Mouse (Mus musculus) forebrain, embryonic 10.5 days (tissue): Measurements from ENCODE around the gene Cldn4. TPM values are rescaled to one million over a fixed set of nuclear protein-coding genes. Genes with fewer than 3 reads are reported as not detected.
"Not testable (repeated sequence)": the region's sequence is repeated elsewhere in the genome, so short reads cannot be mapped to it uniquely, and the experiment has no call there.

Experiments used
- DNase-seq: peaks from one replicate; pipeline ENCODE4 v3.0.0-alpha.2; 2017; ENCODE audit warnings: low spot score; ENCODE audit errors: extremely low spot score
- H3K27ac ChIP-seq: fragments of 300-500 bp; sonication (generic); 2 replicates; pipeline ENCODE4 v1.5.1; 2016; ENCODE audit warnings: mild to moderate bottlenecking
- H3K27me3 ChIP-seq: fragments of 300-500 bp; sonication (generic); 2 replicates; pipeline ENCODE4 v1.6.1; 2016; ENCODE audit warnings: mild to moderate bottlenecking; ENCODE audit not compliant: poor library complexity, severe bottlenecking
- H3K36me3 ChIP-seq: fragments of 300-500 bp; sonication (generic); replicated peaks from 2 replicates; pipeline ENCODE4 v1.6.1; 2016; ENCODE audit warnings: mild to moderate bottlenecking, moderate library complexity
- H3K4me1 ChIP-seq: fragments of 300-500 bp; sonication (generic); 2 replicates; pipeline ENCODE4 v1.6.1; 2016
- H3K4me3 ChIP-seq: fragments of 300-500 bp; sonication (generic); 2 replicates; pipeline ENCODE4 v1.5.1; 2016; ENCODE audit warnings: mild to moderate bottlenecking, moderate library complexity
- H3K9me3 ChIP-seq: fragments of 300-500 bp; sonication (generic); 2 replicates; pipeline ENCODE4 v1.6.1; 2016; ENCODE audit warnings: mild to moderate bottlenecking, moderate library complexity
- WGBS: fragments of 180-500 bp; shearing (Covaris S2); methylation state at CpG from one replicate; pipeline ENCODE4 v1.1.7; 2016; 5-methylcytosine and 5-hydroxymethylcytosine counted together
- polyA plus RNA-seq: library from polyadenylated mRNA; unstranded; fragments of >200 nt; fragmentation: Nextera tagmentation; extraction: Ambion mirVana; gene quantifications from 2 replicates; pipeline ENCODE4 v1.2.1, GENCODE M21; 2016

The Cldn4 gene
- polyA plus RNA-seq, 1 experiment from 2014 or later = 6.3 TPM

DNA sequence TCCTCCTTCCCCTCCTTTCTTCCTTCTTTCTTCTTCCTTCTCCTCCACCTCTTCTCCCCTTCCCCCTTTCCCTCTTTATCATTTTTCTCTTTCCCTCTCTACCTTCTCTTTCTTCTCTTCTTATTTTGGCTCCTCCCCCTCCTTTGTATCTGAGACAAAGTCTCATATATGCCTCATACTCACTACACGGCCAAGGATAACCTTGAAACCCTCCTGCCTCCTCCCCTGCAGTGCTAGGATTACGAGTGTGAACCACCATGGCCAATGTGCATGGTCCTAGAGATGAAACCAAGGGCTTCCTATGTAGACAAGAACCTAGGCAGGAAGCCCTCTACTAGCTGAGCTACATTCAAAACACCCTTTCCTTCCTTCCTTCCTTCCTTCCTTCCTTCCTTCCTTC is 28.2 kb upstream of the Cldn4 start:
- no peaks in the 10 kb centered on the region for H3K27me3 ChIP-seq
- no peak overlapping the region for H3K27ac ChIP-seq
- H3K36me3 ChIP-seq = no peaks in the 10 kb centered on the region
- H3K9me3 ChIP-seq = no peaks in the 10 kb centered on the region
- no peaks in the 10 kb centered on the region for H3K4me1 ChIP-seq
- no peak overlapping the region for H3K4me3 ChIP-seq
- WGBS = 76% methylated on average over 2 of the region's 2 CpGs
- no peak for DNase-seq

- no peak overlapping the region for H3K4me3 ChIP-seq
- 76% methylated on average over 7 of the region's 7 CpGs for WGBS
- no peaks in the 10 kb centered on the region for H3K9me3 ChIP-seq
- H3K27ac ChIP-seq = no peak overlapping the region
- no peaks in the 10 kb centered on the region for H3K4me1 ChIP-seq
- no peaks in the 10 kb centered on the region for H3K27me3 ChIP-seq
- DNase-seq = no peak
- no peaks in the 10 kb centered on the region for H3K36me3 ChIP-seq
These were observed 27.6 kb upstream of the Cldn4 start for GRCm38 (mm10) chr5:134974294-134974693.

GRCm38 (mm10) chr5:134973526-134973925 is 26.8 kb upstream of the Cldn4 start:
- no peaks in the 10 kb centered on the region for H3K36me3 ChIP-seq
- no peak overlapping the region for H3K4me3 ChIP-seq
- WGBS = 80% methylated on average over 7 of the region's 7 CpGs
- no peaks in the 10 kb centered on the region for H3K4me1 ChIP-seq
- H3K9me3 ChIP-seq = no peaks in the 10 kb centered on the region
- no peak for DNase-seq
- no peak overlapping the region for H3K27ac ChIP-seq
- no peaks in the 10 kb centered on the region for H3K27me3 ChIP-seq

DNA sequence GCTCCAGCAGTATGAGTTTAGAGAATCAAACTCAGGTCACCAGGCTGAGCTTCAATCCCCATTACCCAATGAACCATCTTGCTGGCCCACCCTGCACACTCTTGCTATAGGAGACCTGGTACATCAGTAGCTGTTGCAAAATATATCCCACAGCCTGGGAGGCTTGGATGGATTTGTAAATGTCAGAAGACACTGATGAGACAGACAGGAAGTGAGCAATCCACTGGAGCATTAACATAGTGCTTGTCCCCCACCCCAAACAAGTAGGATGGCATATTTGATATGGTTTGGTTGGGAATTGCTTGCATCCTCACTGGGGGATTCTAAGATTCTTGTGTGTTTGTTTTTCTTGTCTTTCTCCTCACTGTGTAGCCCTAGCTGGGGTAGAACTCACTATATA is 26.3 kb upstream of the Cldn4 start:
- Histone ChIP-seq H3K27me3 (no peaks in the 10 kb centered on the region), H3K4me1 (no peaks in the 10 kb centered on the region), H3K27ac (no peak overlapping the region), H3K9me3 (no peaks in the 10 kb centered on the region), H3K36me3 (no peaks in the 10 kb centered on the region), H3K4me3 (no peak overlapping the region)
- DNase-seq = no peak

DNA sequence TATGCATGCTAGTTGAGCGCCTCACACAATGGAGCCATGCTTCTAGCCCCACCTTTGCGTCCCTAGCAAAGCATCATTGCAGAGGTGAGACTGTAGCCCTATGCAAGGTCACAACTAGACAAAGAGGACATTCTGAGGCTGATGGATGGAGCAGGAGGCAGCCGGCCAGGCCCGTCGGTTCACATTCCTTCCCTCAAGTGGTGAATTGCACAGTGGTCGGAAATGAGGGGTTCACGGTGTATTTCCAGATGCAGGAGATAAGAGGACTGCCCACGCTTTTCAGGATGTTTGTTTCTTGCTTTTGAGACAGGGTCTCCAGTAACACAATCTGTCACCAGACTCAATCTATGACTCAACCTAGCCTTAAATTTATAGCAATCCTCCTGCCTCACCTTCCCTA is 23.9 kb upstream of the Cldn4 start:
- DNase-seq = no peak
- Histone ChIP-seq H3K9me3 (no peaks in the 10 kb centered on the region), H3K4me3 (no peak overlapping the region), H3K27me3 (peaks cover 15% of the 10 kb centered on the region; the same call in 1 of the 2 replicates), H3K36me3 (no peaks in the 10 kb centered on the region), H3K4me1 (peaks cover 20% of the 10 kb centered on the region), H3K27ac (no peak overlapping the region)
- WGBS = 80% methylated on average over 8 of the region's 8 CpGs

GRCm38 (mm10) chr5:134967164-134967944 is 20.6 kb upstream of the Cldn4 start:
- Histone ChIP-seq H3K36me3 (no peaks in the 10 kb centered on the region), H3K27ac (no peak overlapping the region), H3K9me3 (no peaks in the 10 kb centered on the region), H3K4me3 (no peak overlapping the region), H3K4me1 (peaks cover 30% of the 10 kb centered on the region), H3K27me3 (peaks cover 15% of the 10 kb centered on the region; the same call in 1 of the 2 replicates)
- 80% methylated on average over 20 of the region's 20 CpGs for WGBS
- no peak for DNase-seq

DNA sequence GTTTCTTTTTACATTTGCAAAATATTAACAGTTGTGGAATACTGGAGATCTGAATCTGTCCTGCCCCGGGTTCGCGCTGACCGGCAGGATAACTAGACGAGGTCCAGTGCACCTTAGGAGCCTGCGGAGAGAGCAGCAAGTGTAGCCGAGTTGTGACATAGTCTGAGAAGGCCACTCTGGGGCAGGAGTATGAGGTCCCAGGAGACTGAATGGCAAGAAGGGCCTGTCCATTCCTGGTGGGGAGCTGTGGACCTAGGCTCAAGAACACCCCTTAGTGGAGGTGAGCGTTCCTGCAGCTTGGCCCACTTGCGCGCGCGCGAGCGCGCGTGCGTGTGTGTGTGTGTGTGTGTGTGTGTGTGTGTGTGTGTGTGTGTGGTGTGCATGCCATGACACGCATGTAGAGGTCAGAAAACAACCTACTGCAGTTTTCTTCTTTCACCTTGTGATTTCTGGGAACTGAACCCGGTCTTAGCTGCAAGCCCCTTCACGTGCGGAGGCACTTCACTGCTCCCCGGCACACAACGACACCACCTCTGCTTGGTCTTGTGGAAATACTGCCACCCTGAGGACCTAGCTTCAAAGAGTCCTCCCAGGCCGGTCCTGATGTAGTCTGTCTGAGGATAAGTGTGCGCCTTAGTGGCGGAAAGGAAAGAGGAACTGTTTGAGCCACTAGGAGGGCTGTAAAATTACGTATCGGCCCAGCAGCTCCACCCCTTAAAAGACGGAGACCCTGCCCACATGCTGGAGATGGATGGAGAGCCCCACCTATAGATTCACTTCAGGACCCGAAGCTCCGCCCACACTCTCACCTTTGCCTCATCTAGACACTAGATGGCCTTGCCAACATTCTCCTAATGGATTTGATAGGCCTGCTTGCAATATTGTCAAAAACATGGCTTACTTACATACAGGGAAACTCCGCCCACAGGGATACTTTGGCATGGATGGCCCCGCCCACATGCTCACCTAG is 19.4 kb upstream of the Cldn4 start:
- Histone ChIP-seq H3K9me3 (no peaks in the 10 kb centered on the region), H3K27ac (peak overlapping the region; percentile 12; the same call in 1 of the 2 replicates), H3K36me3 (no peaks in the 10 kb centered on the region), H3K4me3 (peak overlapping the region; percentile 43), H3K4me1 (peaks cover 30% of the 10 kb centered on the region), H3K27me3 (peaks cover 15% of the 10 kb centered on the region; the same call in 1 of the 2 replicates)
- DNase-seq = peak; percentile 47
- 2% methylated on average over 33 of the region's 33 CpGs for WGBS

- Histone ChIP-seq H3K4me1 (peaks cover 30% of the 10 kb centered on the region), H3K36me3 (no peaks in the 10 kb centered on the region), H3K4me3 (peak overlapping the region; percentile 43), H3K27me3 (peaks cover 15% of the 10 kb centered on the region; the same call in 1 of the 2 replicates), H3K9me3 (no peaks in the 10 kb centered on the region), H3K27ac (no peak overlapping the region)
- 6% methylated on average over 10 of the region's 10 CpGs for WGBS
- DNase-seq = peak; percentile 70
These were observed 18.7 kb upstream of the Cldn4 start for GRCm38 (mm10) chr5:134965473-134965851.

GRCm38 (mm10) chr5:134964655-134965054 is 17.9 kb upstream of the Cldn4 start:
- H3K36me3 ChIP-seq, H3K9me3 ChIP-seq, H3K27ac ChIP-seq, H3K4me3 ChIP-seq, DNase-seq: not testable (repeated sequence)
- peaks cover 30% of the 10 kb centered on the region for H3K4me1 ChIP-seq
- H3K27me3 ChIP-seq = peaks cover 15% of the 10 kb centered on the region; the same call in 1 of the 2 replicates

GRCm38 (mm10) chr5:134963546-134963945 is 16.8 kb upstream of the Cldn4 start:
- DNase-seq = no peak
- Histone ChIP-seq H3K27me3 (peaks cover 15% of the 10 kb centered on the region; the same call in 1 of the 2 replicates), H3K4me1 (peaks cover 30% of the 10 kb centered on the region), H3K36me3 (no peaks in the 10 kb centered on the region), H3K9me3 (no peaks in the 10 kb centered on the region), H3K27ac (no peak overlapping the region), H3K4me3 (no peak overlapping the region)
- 51% methylated on average over 5 of the region's 5 CpGs for WGBS

GRCm38 (mm10) chr5:134961519-134961918 is 14.8 kb upstream of the Cldn4 start:
- 93% methylated on average over 2 of the region's 2 CpGs for WGBS
- no peak overlapping the region for H3K4me3 ChIP-seq
- peaks cover 27% of the 10 kb centered on the region for H3K4me1 ChIP-seq
- DNase-seq = no peak
- no peaks in the 10 kb centered on the region for H3K36me3 ChIP-seq
- H3K27ac ChIP-seq = no peak overlapping the region
- H3K9me3 ChIP-seq = no peaks in the 10 kb centered on the region
- peaks cover 2% of the 10 kb centered on the region; the same call in 1 of the 2 replicates for H3K27me3 ChIP-seq

GRCm38 (mm10) chr5:134960430-134960829 is 13.7 kb upstream of the Cldn4 start:
- no peaks in the 10 kb centered on the region for H3K27me3 ChIP-seq
- 74% methylated on average over 2 of the region's 2 CpGs for WGBS
- H3K9me3 ChIP-seq = no peaks in the 10 kb centered on the region
- peaks cover 16% of the 10 kb centered on the region for H3K4me1 ChIP-seq
- no peak overlapping the region for H3K4me3 ChIP-seq
- H3K27ac ChIP-seq = no peak overlapping the region
- no peaks in the 10 kb centered on the region for H3K36me3 ChIP-seq
- no peak for DNase-seq

GRCm38 (mm10) chr5:134959114-134959513 is 12.4 kb upstream of the Cldn4 start:
- WGBS = 85% methylated on average over 7 of the region's 7 CpGs
- H3K4me1 ChIP-seq = peaks cover 15% of the 10 kb centered on the region

More at GRCm38 (mm10) chr5:134959114-134959513, 12.4 kb upstream of the Cldn4 start:
- Histone ChIP-seq H3K9me3 (no peaks in the 10 kb centered on the region), H3K4me3 (no peak overlapping the region), H3K27ac (no peak overlapping the region), H3K36me3 (no peaks in the 10 kb centered on the region), H3K27me3 (no peaks in the 10 kb centered on the region)
- DNase-seq = no peak
